Mouse (Mus musculus): ENCODE measurements at regions not wholly inside any gene's neighbourhood (a gene's known extent, or its start where the extent isn't known, plus 50 kb on each side); places are given as distances from the start of the nearest gene placed in this dataset.

- TF ChIP-seq EP300 (IDR thresholded peaks at IDR 0.05; ENCODE audit: low read depth) (no peak), CTCF (IDR thresholded peaks at IDR 0.05; ENCODE audit: low read depth) (no peak)
These were observed 55.7 kb upstream of the Rcn1 start for GRCm38 (mm10) chr2:105454836-105455235.
